Mouse (Mus musculus): ENCODE data around the gene Ide. TPM values are rescaled to one million over a fixed set of nuclear protein-coding genes. Genes with fewer than 3 reads are reported as not detected.

Gene Ide
- total and polyA plus RNA-seq, 3 experiments: 32.6 to 87.5 (median 76.8) TPM

DNA sequence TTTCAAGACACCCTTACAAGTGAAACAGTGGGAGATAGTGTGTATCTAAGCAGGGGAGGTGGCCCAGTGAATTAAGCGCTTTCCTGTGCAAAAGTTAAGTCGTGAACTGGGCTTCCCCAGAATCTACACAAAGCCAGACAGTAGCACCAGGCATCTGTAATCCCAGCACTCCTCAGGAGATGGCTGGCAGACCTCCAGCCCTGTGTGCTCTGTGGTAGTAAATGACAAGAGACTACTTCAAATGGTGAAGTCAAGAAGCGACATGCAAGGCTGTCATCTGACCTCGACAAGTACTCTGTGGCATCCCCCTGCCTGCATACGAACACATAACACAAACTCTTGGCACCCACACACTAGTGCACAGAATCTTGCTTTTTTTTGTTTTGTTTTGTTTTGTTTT, 10.4 kb downstream of the Ide start:
- H3K9ac ChIP-seq (ENCODE audit: control insufficient read depth, low read depth, low read length, poor library complexity, severe bottlenecking): no peak overlapping the region
- no peak overlapping the region for H3K4me3 ChIP-seq (ENCODE audit: control insufficient read depth in 1 of 2, insufficient read depth in 1 of 2, low read depth in 2 of 2, low read length in 2 of 2)
- no peaks in the 10 kb centered on the region for H3K9me3 ChIP-seq (replicated peaks; ENCODE audit: insufficient read depth, low read length)
- DNase-seq (ENCODE audit: low read depth, low spot score): no peak
- H3K27me3 ChIP-seq (ENCODE audit: control insufficient read depth in 1 of 2, insufficient read depth in 2 of 2, low read length in 2 of 2): no peaks in the 10 kb centered on the region
- H3K36me3 ChIP-seq (ENCODE audit: control insufficient read depth in 1 of 2, insufficient read depth in 2 of 2, low read length in 2 of 2): peaks cover 0 to 25% of the 10 kb centered on the region in 2 experiments; a peak in 2 of 4 replicates
- TF ChIP-seq ZKSCAN1 (IDR thresholded peaks at IDR 0.05; ENCODE audit: low read depth, low read length): no peak
- H3K79me2 ChIP-seq (ENCODE audit: control insufficient read depth, insufficient read depth, low read length, poor library complexity): no peaks in the 10 kb centered on the region
- no peaks in the 10 kb centered on the region for H3K4me1 ChIP-seq (ENCODE audit: control insufficient read depth in 1 of 2, insufficient read depth in 2 of 2, low read length in 2 of 2)
- H3K27ac ChIP-seq (ENCODE audit: control insufficient read depth, low read depth, low read length): no peak overlapping the region

DNA sequence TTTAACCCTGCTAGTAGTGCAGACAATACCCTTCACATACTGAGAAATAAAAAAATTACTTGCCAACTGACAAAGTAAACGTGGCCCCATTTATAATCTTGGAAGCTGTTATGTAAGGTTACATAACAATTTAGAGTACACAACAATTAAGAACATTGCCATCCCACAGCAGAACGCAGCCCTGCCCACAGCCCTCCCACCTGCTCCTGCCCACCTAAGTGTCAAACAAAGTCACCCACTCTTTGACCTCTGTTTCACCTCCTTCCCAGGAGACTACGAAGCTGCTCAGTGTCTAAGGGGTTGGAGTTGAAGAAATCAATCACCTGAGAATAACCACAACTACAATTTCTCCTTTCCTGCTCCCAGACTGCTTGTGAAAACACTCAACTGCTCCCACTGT, 14.1 kb downstream of the Ide start:
- Histone ChIP-seq H3K79me2 (ENCODE audit: control insufficient read depth, insufficient read depth, low read length, poor library complexity) (no peaks in the 10 kb centered on the region), H3K27ac (ENCODE audit: control insufficient read depth, low read depth, low read length) (no peak overlapping the region), H3K4me3 (ENCODE audit: control insufficient read depth in 1 of 2, insufficient read depth in 1 of 2, low read depth in 2 of 2, low read length in 2 of 2) (no peak overlapping the region), H3K36me3 (ENCODE audit: control insufficient read depth in 1 of 2, insufficient read depth in 2 of 2, low read length in 2 of 2) (peaks cover 3 to 30% of the 10 kb centered on the region in 2 experiments), H3K9me3 (replicated peaks; ENCODE audit: insufficient read depth, low read length) (no peaks in the 10 kb centered on the region), H3K9ac (ENCODE audit: control insufficient read depth, low read depth, low read length, poor library complexity, severe bottlenecking) (no peak overlapping the region), H3K4me1 (ENCODE audit: control insufficient read depth in 1 of 2, insufficient read depth in 2 of 2, low read length in 2 of 2) (no peaks in the 10 kb centered on the region), H3K27me3 (ENCODE audit: control insufficient read depth in 1 of 2, insufficient read depth in 2 of 2, low read length in 2 of 2) (no peaks in the 10 kb centered on the region)
- no peak for TF ChIP-seq MXI1 (IDR thresholded peaks at IDR 0.05; ENCODE audit: low read depth, low read length)
- no peak for TF ChIP-seq USF1 (IDR thresholded peaks at IDR 0.05; ENCODE audit: low read depth, low read length)
- no peak for TF ChIP-seq POLR2AphosphoS2 (IDR thresholded peaks at IDR 0.05; ENCODE audit: low read length)
- no peak for TF ChIP-seq POLR2AphosphoS5 (IDR thresholded peaks at IDR 0.05; ENCODE audit: borderline replicate concordance, low read depth, low read length)
- no peak for TF ChIP-seq SMC3 (IDR thresholded peaks at IDR 0.05; ENCODE audit: low read depth, low read length)
- no peak for TF ChIP-seq ELF1 (IDR thresholded peaks at IDR 0.05; ENCODE audit: low read depth, low read length)
- TF ChIP-seq CHD2 (IDR thresholded peaks at IDR 0.05; ENCODE audit: low read length): no peak
- no peak for TF ChIP-seq USF2 (IDR thresholded peaks at IDR 0.05; ENCODE audit: borderline replicate concordance in 1 of 2, insufficient read depth in 1 of 2, low read depth in 1 of 2, low read length in 2 of 2)
- no peak for TF ChIP-seq SIN3A (IDR thresholded peaks at IDR 0.05; ENCODE audit: low read length)
- no peak for TF ChIP-seq ETS1 (IDR thresholded peaks at IDR 0.05; ENCODE audit: low read depth, low read length)
- no peak for TF ChIP-seq KAT2A (conservative IDR thresholded peaks at IDR 0.05; ENCODE audit: low read depth, low read length)
- no peak for TF ChIP-seq MYC (IDR thresholded peaks at IDR 0.05; ENCODE audit: low read depth, low read length)
- no peak for TF ChIP-seq POLR2A (IDR thresholded peaks at IDR 0.05; ENCODE audit: control insufficient read depth in 1 of 2, insufficient read depth in 1 of 2, low read depth in 1 of 2, low read length in 2 of 2, poor library complexity in 1 of 2)
- no peak for TF ChIP-seq GABPA (IDR thresholded peaks at IDR 0.05; ENCODE audit: low read depth, low read length)
- TF ChIP-seq GATA1 (IDR thresholded peaks at IDR 0.05; ENCODE audit: low read depth, low read length): no peak
- TF ChIP-seq MAFK (IDR thresholded peaks at IDR 0.05; ENCODE audit: borderline replicate concordance, low read depth, low read length): no peak
- no peak for TF ChIP-seq ZKSCAN1 (IDR thresholded peaks at IDR 0.05; ENCODE audit: low read depth, low read length)
- no peak for DNase-seq (ENCODE audit: low read depth, low spot score)
